Mouse (Mus musculus) thymus, postnatal 0 days (tissue): ENCODE measurements around the gene Lpcat3. TPM values are rescaled to one million over a fixed set of nuclear protein-coding genes. Genes with fewer than 3 reads are reported as not detected.

Experiments used
- DNase-seq: peaks from one replicate; pipeline ENCODE4 v3.0.0-alpha.2; 2015; ENCODE audit warnings: low spot score
- microRNA counts: library from miRNA; unstranded; fragments of <30 nt; microRNA quantifications from one replicate; lab custom pipeline; 2015
- microRNA-seq: library from miRNA; unstranded; fragments of <30 nt; microRNA quantifications from one replicate; pipeline ENCODE4, GENCODE M21; 2016; ENCODE audit warnings: borderline number of aligned reads
- polyA plus RNA-seq: library from polyadenylated mRNA; unstranded; fragments of >200 nt; fragmentation: Nextera tagmentation; extraction: Ambion mirVana; gene quantifications from 2 replicates; pipeline ENCODE4 v1.2.1, GENCODE M21; 2015

The Lpcat3 gene
- polyA plus RNA-seq, 1 experiment from 2014 or later = 80.4 TPM

- DNase-seq = no peak
Observed at GRCm38 (mm10) chr6:124737040-124737439, 74.2 kb downstream of the Lpcat3 start.

DNA sequence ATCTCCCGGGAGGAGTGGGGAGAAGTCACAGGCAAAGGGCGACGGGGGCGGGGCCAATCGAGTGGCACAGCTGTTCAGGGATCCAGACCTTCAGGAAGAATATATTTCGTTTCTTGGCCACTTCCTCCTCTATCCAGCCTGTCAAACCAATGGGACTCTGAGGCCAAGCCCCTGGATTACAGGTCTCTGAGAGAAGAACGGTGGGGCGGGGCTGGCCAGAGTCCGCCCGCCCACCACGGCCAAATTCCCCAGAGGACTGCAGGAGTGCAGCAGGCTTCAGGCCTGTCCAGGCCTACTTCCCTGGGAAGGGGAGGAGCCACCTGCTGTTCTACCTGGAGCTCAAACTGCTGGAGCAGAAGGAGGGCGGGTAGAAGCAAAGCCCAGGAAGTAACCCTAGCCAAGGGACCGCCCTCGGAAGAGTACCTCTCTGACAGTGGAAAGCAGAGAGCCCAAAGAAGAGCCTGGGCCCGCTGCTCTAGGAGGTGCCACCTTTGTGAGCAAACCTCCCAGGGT, 75.7 kb downstream of the Lpcat3 start, which contains the start of gene Ptpn6:
TSS of gene Ptpn6 (minus strand) at position 204 of the 513 bp plus-strand sequence.
- peak; percentile 45 for DNase-seq

DNA sequence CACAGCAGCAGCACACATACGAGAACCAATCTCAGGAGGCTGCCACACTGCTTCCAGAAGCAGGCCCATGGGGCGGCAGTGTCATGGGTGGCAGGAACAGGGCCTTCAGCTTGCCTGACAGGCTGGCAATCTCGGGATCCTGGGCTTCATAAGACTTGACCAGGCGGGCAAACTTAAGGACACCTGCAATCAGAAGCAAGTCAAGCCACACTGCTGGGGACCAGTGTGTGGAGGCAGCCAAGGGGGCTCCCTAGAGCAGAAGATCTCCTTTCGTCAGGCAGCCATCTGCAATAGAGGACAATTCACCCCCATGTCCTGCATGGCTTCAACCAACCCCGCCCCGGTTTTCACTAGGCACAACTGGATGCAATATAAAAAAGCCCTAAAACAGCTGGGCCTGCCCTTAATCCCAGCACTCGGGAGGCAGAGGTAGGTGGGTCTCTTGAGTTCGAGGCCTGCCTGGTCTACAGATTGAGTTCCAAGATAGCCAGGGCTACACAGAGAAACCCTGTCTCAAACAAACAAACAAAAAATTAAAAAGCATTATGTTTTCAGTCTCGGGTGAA, 76.5 kb downstream of the Lpcat3 start:
- DNase-seq = no peak

DNA sequence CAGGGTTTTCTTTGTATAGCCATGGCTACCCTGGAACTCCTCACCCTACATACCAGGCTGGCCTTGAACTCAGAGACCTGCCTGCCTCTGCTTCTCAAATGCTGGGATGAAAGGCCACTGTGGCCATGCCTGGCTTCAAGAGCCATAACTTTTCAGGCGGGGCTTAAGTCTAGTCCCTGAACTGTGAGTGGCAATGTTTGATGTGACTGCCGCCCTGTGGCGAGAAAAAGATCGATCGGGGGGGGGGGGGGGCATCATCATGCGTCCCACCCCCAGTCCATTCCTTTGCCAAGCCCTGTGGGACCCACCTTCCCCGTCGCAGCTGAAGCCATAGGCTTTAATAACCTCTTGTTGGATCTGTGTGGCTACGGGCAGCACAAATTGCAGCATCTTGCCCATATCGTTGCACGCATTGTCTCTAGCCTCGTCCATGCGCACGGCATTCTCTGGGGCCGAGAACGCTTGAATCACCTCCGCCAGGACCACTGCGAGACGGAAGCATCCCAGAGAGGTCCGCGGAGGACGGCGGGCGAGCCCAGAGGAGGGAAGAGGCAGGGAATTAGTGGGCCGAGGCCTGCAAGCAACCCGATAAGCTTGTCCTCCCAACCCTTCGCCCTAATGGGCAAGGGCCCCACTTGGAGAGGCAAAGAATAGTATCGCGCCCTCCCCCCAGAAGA, 77.5 kb downstream of the Lpcat3 start:
- DNase-seq = peak; percentile 74

DNA sequence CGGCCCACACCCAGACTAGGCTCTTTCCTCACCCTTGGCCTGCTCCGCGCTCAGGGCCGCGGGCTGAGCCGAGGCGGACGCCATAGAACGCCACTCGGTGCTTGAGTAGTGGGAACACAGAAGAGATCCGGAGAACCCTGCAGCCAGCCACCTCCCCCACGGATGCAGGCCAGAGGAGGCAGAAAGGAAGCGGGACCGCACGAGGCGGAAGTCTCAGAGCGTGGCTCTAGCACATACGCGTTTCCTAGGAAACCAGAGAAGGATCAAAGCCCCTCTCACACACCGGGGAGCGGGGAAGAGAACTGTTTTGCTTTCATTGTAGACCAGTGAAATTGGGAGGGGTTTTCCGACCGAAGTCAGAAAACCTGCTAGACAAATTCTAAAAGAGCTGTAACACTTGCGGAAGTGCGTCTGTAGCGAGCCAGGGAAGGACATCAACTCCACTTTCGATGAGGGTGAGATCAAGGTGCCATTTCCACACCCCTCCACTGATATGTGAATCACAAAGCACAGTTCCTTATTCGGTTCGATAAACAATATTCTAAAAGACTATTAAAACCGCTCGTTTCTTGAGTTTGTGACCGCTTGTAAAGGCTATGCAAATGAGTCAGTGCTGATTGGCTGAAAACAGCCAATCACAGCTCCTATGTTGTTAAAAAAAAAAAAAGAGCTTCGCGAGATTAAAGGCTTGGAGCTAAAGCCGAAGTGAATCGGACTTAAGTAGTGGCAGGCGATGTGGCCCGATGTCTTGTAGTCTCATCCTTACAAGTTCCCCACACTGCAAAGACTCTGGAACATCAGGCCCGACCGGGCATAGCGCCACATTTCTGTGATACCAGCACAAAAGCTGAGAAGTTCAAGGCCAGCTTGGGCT, 78.3 kb downstream of the Lpcat3 start, which contains the start of gene Grcc10:
TSS of gene Grcc10 (minus strand) at position 487 of the 874 bp plus-strand sequence.
- peak; percentile 97 for DNase-seq

DNA sequence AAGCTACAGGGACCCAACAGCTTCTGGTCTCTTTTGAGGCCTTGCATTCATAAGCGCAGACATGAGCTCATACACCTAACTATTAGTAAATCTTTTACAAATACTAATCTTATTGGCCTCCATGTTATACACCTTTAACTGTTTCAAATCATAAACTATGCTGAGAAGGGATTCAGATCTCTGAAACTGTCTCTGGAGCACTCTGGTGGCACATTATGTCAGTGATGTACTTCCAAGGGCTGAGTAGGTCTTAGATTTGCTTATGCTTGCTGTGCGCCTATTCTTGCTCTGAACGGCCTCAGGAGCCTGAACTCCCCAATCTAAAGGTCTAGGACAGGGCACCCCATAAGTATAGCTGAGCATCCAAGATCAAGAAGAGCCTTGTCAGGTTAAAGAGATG, 79.0 kb downstream of the Lpcat3 start:
- DNase-seq = no peak

DNA sequence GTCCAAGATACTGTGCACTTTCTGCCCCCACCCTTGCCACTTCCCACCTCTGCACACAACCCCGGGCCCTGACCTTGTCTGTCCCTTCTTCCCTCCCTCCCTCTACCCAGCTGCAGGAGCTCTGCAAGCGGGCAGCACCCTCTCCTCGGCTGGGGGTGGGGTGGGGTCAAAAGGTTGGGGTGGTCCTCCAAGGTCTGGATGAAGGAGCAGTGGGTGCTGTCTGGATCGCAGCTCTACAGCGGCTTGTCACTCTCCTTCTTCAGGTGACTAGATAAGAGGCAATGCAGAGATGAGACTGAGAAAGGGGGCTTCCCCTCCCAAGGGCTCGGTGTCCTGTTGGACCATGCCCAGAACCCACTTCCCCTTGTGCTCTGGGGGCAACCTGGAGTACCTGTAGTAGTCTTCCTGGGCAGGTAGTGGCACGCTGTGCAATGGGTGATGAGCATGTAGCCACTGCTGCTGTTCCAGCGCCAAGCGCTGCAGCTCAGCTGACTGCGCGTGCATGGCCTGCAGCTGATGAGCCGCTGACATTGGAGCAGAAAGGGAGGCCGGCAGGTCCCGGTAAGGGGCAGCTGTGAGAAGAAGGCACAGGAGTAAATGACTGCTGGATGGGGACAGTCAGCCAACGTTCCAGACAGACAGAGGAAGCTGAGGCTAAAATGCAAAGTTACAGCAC, 80.2 kb downstream of the Lpcat3 start:
- DNase-seq = no peak

DNA sequence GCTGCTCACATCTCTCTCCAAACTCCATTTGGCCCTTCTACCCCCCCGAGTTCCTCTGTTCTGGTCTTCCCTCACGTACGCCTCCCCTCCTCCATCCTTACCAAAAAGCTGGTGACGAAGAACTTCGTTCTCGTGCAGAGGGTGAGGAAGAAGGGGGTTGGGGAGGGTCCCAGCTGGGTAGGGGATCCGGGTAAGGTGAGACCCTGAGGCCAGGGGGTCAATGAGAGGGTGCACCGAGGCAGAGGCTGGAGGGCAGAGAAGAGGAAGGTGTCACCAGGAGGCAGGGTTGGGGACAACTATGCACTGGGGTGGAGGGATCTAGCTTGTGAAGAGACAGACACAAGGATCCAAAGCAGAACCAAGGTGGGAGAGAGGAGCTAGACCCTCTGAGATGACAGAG, 80.8 kb downstream of the Lpcat3 start:
- DNase-seq = no peak

DNA sequence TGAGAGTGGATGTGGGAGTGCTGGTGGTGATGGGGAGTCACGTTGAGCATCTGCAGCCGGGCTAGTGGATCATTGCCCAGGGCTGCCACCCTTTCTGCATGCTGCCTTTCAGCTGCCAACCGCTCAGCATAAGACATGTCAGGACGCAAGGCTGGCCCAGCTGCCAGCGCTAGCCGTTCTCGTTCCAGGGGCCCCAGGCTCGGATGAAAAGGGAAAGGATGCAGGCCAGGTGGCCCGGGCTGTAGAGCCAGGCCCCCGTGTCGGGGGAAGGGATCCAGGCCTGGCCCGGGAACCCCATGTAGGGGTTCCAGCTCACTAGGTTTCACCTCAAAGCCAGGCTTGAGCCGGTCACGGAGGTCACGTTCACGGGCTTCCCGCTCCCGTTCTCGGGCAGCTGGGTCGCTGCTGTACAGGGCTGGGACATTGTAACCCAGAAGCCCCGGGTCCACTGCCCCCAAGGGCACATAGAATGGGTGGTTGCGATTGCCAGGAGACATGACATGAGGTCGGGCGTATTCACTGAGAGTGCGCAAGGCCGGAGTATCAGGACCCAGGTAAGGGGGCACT, 82.0 kb downstream of the Lpcat3 start:
- no peak for DNase-seq

- DNase-seq = peak; percentile 96
Observed at GRCm38 (mm10) chr6:124745490-124746295, 82.9 kb downstream of the Lpcat3 start.

DNA sequence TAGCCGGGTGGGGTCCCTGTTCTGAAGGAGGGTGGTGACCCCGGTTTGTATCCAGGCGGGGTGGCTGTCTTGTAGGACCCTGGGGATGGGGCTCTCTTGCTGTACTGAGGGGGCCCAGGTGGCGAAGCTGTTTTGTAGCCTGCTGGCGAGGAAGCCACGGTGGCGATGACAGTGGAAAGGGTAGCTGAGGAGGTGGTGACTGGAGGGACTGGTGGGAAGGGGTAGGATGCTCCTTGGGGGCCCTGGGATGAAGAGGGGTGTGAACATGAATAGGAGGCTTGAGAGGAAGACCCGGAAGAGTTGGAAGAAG, 83.4 kb downstream of the Lpcat3 start:
- DNase-seq = no peak

DNA sequence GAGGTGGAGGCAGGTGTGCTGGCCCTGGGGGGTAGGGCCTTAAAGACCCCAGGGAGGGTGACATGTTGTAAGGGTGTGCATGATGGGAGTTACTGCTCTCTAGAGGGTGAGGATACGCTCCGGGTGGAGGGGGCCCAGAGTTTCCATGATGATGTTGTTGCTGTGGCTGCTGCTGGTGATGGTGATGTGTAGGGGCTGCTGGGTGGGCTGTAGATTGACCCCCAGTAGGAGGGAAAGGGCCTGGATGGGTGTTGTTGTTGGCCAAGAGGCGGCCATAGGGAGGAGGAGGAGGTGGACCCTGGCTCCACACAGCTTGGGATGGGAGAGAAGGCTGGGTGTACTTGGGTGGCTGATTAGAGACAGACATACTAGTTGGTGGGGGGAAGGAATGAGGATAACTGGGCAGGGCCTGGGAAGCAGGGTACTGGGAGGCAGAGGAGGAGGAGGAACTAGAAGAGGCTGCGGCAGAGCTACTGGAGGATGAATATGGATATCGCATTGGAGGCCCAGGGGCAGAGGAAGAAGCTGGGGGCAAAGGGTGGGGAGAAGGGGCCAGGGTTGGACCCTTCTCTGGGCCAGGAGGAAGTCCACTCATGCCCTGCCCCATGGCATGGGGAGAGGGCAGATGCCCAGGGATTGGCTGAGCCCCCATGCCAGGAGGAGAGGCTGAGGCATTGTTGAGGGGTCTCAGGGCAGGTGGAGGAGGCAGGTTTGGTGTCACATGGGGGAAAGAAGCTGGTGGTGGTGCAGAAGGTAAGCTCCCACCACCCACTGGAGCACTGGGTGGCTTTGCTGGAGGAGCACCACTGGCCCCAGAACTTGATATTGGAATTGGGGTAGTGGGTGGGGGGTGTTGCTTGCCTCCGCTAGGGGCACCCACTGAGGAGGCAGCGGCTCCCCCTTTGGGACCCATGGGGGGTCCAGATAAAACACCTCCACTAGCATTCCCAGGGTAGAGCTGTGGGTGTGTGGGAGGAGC, 84.1 kb downstream of the Lpcat3 start:
- no peak for DNase-seq

- peak; percentile 55 for DNase-seq
Observed at GRCm38 (mm10) chr6:124750405-124750804, 87.6 kb downstream of the Lpcat3 start.

DNA sequence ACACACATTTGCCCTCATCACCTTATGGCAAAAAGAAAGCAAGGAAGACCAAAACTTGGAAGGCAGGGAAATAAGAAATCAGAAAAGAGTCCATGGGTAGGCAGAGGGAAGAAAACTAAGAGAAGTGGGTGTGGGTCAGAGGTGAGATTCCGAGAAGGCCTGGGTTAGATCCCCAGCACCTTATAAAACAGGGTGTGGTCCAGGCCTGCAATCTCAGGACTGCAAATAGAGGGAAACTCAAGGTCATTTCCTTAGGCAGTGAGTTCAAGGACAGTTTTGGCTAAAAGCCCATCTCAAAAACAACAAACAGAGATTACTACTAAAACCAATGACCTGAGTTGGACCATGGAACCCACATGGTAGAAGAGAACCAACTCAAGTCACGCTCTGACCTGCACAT, 91.0 kb downstream of the Lpcat3 start:
- DNase-seq = no peak

MicroRNA genes within 50 kb of the gene (microRNA counts, 519-probe panel; counts per million panel counts)
- microRNA mmu-miR-141 (lab: Ali Mortazavi, UCI) (6,816 counts per million, percentile 93 among the panel's probes with 10 or more counts), microRNA mmu-miR-200c (lab: Ali Mortazavi, UCI) (6,343 counts per million, percentile 91 among the panel's probes with 10 or more counts)

Small RNAs within 50 kb of the gene (microRNA-seq; reads per million reads assigned to microRNA genes)
- gene Mir141 (2,588 reads per million, percentile 80 among the genes with 10 or more reads in this experiment), gene Mir200c (11,834 reads per million, percentile 94 among the genes with 10 or more reads in this experiment)

Other genes with a start within 250 kb of the Lpcat3 start
- gene Pex5, start 248.0 kb upstream of the Lpcat3 start, polyA plus RNA-seq = 26.4 and 29.9 TPM in 2 replicates
- 2.7 and 2.9 TPM in 2 replicates for gene Clstn3, start 198.2 kb upstream of the Lpcat3 start, polyA plus RNA-seq
- 0.67 and 0.85 TPM in 2 replicates for gene C1rl, start 169.9 kb upstream of the Lpcat3 start, polyA plus RNA-seq
- gene C1ra, start 150.6 kb upstream of the Lpcat3 start, polyA plus RNA-seq = 6.5 and 7.4 TPM in 2 replicates
- gene C1s1, start 120.7 kb upstream of the Lpcat3 start, polyA plus RNA-seq = 10.1 and 11.2 TPM in 2 replicates
- gene C1rb, start 92.7 kb upstream of the Lpcat3 start, polyA plus RNA-seq = not detected in 2 replicates
- gene C1s2, start 26.9 kb upstream of the Lpcat3 start, polyA plus RNA-seq = 0.10 and 0.15 TPM in 2 replicates
- 368 and 388 TPM in 2 replicates for gene Emg1, start 49.2 kb downstream of the Lpcat3 start, polyA plus RNA-seq
- gene Phb2, start 49.3 kb downstream of the Lpcat3 start, polyA plus RNA-seq = 321 and 329 TPM in 2 replicates
- gene Ptpn6, start 75.7 kb downstream of the Lpcat3 start, polyA plus RNA-seq = 157 and 167 TPM in 2 replicates
- gene Grcc10, start 78.3 kb downstream of the Lpcat3 start, polyA plus RNA-seq = 541 and 549 TPM in 2 replicates
- gene Gm45234, start 93.0 kb downstream of the Lpcat3 start, polyA plus RNA-seq = not detected in 2 replicates
- 4.5 and 4.7 TPM in 2 replicates for gene Atn1, start 93.5 kb downstream of the Lpcat3 start, polyA plus RNA-seq
- 3.8 TPM in 2 replicates for gene Eno2, start 106.6 kb downstream of the Lpcat3 start, polyA plus RNA-seq
- 2.4 and 3.2 TPM in 2 replicates for gene Lrrc23, start 116.7 kb downstream of the Lpcat3 start, polyA plus RNA-seq
- gene Spsb2, start 145.6 kb downstream of the Lpcat3 start, polyA plus RNA-seq = 8.9 and 9.4 TPM in 2 replicates
- gene Tpi1, start 151.3 kb downstream of the Lpcat3 start, polyA plus RNA-seq = 231 and 275 TPM in 2 replicates
- 93.0 and 93.4 TPM in 2 replicates for gene Usp5, start 166.5 kb downstream of the Lpcat3 start, polyA plus RNA-seq
- gene Cdca3, start 166.5 kb downstream of the Lpcat3 start, polyA plus RNA-seq = 240 and 258 TPM in 2 replicates
- gene Gnb3, start 177.2 kb downstream of the Lpcat3 start, polyA plus RNA-seq = 2.3 and 2.4 TPM in 2 replicates
- 1.9 TPM in 2 replicates for gene P3h3, start 194.7 kb downstream of the Lpcat3 start, polyA plus RNA-seq
- 15.2 and 21.8 TPM in 2 replicates for gene Gpr162, start 201.0 kb downstream of the Lpcat3 start, polyA plus RNA-seq
- 102 TPM in 2 replicates for gene Cd4, start 225.2 kb downstream of the Lpcat3 start, polyA plus RNA-seq
- gene Lag3, start 248.7 kb downstream of the Lpcat3 start, polyA plus RNA-seq = 5.5 and 6.1 TPM in 2 replicates